Mouse (Mus musculus) hindbrain, postnatal 0 days (tissue): ENCODE results near the gene Qdpr. TPM values are rescaled to one million over a fixed set of nuclear protein-coding genes. Genes with fewer than 3 reads are reported as not detected.
"Not testable (repeated sequence)": the region's sequence is repeated elsewhere in the genome, so short reads cannot be mapped to it uniquely, and the experiment has no call there.

Experiments
- ATAC-seq: fragments of 200-750 bp; cut with Nextera tagmentation; 2 replicates; pipeline ENCODE4 v1.8.0; 2017; ENCODE audit warnings: mild to moderate bottlenecking, moderate TSS enrichment, moderate library complexity
- DNase-seq: peaks from one replicate; pipeline ENCODE4 v3.0.0-alpha.2; 2015; ENCODE audit warnings: low spot score
- H3K27ac ChIP-seq: fragments of 300-500 bp; sonication (generic); 2 replicates; pipeline ENCODE4 v1.5.1; 2014; ENCODE audit warnings: mild to moderate bottlenecking
- H3K27me3 ChIP-seq: fragments of 300-500 bp; sonication (generic); 2 replicates; pipeline ENCODE4 v1.6.1; 2014; ENCODE audit warnings: low read length, mixed read lengths; ENCODE audit not compliant: insufficient read depth
- H3K36me3 ChIP-seq: fragments of 300-500 bp; sonication (generic); 2 replicates; pipeline ENCODE4 v1.6.1; 2014; ENCODE audit warnings: low read length, mixed read lengths; ENCODE audit not compliant: insufficient read depth
- H3K4me1 ChIP-seq: fragments of 300-500 bp; sonication (generic); 2 replicates; pipeline ENCODE4 v1.6.1; 2014; ENCODE audit warnings: antibody characterized with exemption, low read length, mixed read lengths; ENCODE audit not compliant: insufficient read depth
- H3K4me2 ChIP-seq: fragments of 300-500 bp; sonication (generic); 2 replicates; pipeline ENCODE4 v1.6.1; 2014; ENCODE audit warnings: low read depth, mild to moderate bottlenecking, low read length, moderate library complexity, mixed read lengths
- H3K4me3 ChIP-seq: fragments of 300-500 bp; sonication (generic); 2 replicates; pipeline ENCODE4 v1.5.1; 2014; ENCODE audit warnings: low read length
- H3K9ac ChIP-seq: fragments of 300-500 bp; sonication (generic); replicated peaks from 2 replicates; pipeline ENCODE4 v1.6.1; 2014; ENCODE audit warnings: mild to moderate bottlenecking, low read length, moderate library complexity, mixed read lengths
- H3K9me3 ChIP-seq: fragments of 300-500 bp; sonication (generic); 2 replicates; pipeline ENCODE4 v1.6.1; 2016; ENCODE audit warnings: low read length, mixed read lengths
- CTCF ChIP-seq: IDR thresholded peaks from 2 replicates; pipeline ENCODE4 v1.5.1; 2016; ENCODE audit warnings: antibody characterized with exemption, control low read depth, low read depth
- WGBS: fragments of 180-500 bp; shearing (Covaris S2); extraction: QIAGEN DNeasy Blood & Tissue Kit; methylation state at CpG from one replicate; pipeline ENCODE4 v1.1.7; 2014; 5-methylcytosine and 5-hydroxymethylcytosine counted together
- polyA plus RNA-seq: library from polyadenylated mRNA; unstranded; fragments of >200 nt; fragmentation: Nextera tagmentation; extraction: Ambion mirVana; gene quantifications from 2 replicates; pipeline ENCODE4 v1.2.1, GENCODE M21; 2015
- total RNA-seq: library from RNA; depleted of rRNA; stranded (reverse); fragments of >200 nt; gene quantifications from 2 replicates; pipeline ENCODE4 v1.2.3, GENCODE M21; 2014

Qdpr gene
- total and polyA plus RNA-seq, 2 experiments from 2014 or later = 56.4 to 160 TPM

DNA sequence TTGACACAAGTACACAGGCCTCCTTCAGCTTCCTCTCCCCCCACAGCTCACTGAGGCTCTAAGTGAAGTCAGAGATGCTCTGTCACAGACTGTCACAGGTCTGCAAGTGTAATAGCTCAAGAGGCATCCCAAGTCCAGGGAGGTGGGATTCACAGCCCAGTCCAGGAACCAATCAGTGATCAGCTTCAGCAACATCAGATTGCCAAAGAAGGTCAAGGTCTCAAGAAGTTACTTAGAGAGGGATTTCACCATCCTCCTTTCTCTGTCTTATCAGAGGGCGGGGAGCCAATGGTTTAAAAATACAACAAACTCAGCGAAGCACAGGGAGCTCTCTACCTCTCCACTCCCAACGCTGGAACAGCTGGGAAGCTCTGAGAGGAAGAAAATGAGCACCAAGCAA, 8.9 kb downstream of the Qdpr start:
- TF ChIP-seq CTCF = no peak
- no peaks in the 10 kb centered on the region for H3K4me1 ChIP-seq
- H3K4me3 ChIP-seq = no peak overlapping the region
- no peak overlapping the region for H3K4me2 ChIP-seq
- H3K27ac ChIP-seq = no peak overlapping the region
- DNase-seq = no peak
- no peak for ATAC-seq
- no peaks in the 10 kb centered on the region; the same call in 1 of the 2 replicates for H3K36me3 ChIP-seq
- no peaks in the 10 kb centered on the region for H3K9me3 ChIP-seq
- no peak overlapping the region for H3K9ac ChIP-seq
- H3K27me3 ChIP-seq = no peaks in the 10 kb centered on the region
- WGBS = 92% methylated on average over 3 of the region's 3 CpGs

DNA sequence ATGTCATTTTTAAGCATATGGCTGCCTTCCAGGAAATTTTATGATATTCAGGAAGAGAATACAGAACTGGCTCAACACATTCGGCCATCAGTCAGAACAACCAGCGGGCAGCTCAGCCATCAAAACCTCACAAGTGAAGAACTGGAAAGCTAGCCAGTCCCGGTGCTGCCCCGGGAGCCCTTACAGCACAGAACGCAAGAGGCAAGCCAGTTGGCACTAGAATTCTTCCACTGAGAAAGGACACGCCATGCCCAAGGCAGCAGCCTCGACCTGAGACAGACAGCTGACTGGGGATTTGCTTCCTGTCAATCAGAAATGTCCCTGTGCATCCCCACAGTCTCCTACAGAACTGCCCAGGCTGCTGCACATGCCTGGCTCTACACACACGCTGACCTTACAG, 11.7 kb downstream of the Qdpr start:
- no peak for TF ChIP-seq CTCF
- H3K36me3 ChIP-seq = peaks cover 13% of the 10 kb centered on the region
- ATAC-seq (no peak; the same call in 1 of the 2 replicates), DNase-seq (peak; percentile 3)
- 69% methylated on average over 8 of the region's 8 CpGs for WGBS
- H3K27me3 ChIP-seq = no peaks in the 10 kb centered on the region
- no peak overlapping the region for H3K4me3 ChIP-seq
- H3K27ac ChIP-seq = no peak overlapping the region
- no peaks in the 10 kb centered on the region for H3K9me3 ChIP-seq
- no peak overlapping the region for H3K4me2 ChIP-seq
- no peaks in the 10 kb centered on the region for H3K4me1 ChIP-seq
- no peak overlapping the region for H3K9ac ChIP-seq

DNA sequence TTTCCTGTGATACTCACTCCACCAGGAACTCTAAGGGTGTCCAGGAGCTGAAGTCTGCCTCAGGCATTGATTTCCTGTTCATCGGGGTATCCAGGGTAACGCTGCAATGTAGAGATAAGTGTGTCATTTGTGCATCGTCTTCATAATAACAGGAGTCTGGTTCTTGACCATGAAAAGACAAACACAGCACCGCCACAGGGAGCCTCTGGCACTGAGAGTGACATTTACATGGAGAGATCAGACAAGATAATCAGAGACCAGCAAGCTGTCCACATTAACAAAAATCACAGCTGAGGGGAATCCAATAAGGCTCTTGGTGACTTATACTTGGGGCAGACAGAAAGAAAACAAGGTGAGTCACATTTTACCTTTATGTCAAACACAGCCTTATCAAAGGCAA, 12.2 kb downstream of the Qdpr start:
- ATAC-seq = peak; percentile 48
- 53% methylated on average over 4 of the region's 4 CpGs for WGBS
- peak; percentile 27 for DNase-seq
- Histone ChIP-seq H3K36me3 (peaks cover 13% of the 10 kb centered on the region), H3K9ac (no peak overlapping the region), H3K27me3 (no peaks in the 10 kb centered on the region), H3K4me3 (no peak overlapping the region), H3K4me2 (no peak overlapping the region), H3K9me3 (no peaks in the 10 kb centered on the region), H3K27ac (no peak overlapping the region), H3K4me1 (no peaks in the 10 kb centered on the region)
- TF ChIP-seq CTCF = no peak

DNA sequence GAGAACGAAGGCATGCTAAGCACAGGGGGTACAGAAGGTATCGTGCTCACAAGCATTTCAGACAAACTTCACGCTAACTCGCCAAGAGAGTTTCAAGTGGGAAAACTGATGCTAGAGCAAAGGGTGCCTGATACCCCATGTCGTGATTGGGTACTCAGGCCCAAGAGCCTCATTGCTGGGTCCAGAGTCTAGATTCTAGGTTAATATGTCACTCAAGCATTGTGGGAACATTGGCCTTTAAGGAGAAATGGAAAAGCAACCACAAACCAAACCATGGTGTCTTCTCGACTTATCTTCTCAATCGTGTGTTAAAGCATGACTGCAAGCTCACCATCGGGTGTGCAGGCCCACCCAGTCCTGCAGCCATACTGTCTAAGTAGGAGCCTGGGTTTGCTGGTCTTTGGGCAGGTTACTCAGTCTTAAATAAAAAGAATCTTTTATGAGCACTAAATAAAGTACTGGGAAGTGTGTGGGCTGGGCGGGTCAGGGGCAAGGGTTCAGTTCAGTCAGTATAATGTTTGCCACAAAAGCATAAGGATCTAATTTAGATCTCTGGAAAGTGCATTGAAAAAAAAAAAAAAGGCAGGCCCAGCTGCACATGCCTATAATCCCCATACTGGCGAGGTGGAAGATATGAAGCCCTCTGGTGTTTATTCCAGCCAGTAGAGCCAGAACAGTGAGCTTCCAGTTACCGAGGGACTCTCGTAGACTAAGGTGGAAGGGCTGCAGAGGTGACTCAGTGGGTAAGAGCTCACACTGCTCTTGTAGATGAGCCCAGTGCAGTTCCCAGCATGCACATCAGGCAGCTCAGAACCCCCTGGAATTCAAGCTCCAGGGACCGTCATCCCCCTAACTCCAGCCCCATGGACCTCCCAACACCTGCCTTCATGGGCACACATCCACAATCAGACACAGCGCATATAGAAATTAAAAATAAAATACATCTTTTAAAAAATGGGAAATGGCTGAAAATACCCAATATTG, 13.8 kb downstream of the Qdpr start:
- no peak for TF ChIP-seq CTCF
- Histone ChIP-seq H3K36me3 (peaks cover 13% of the 10 kb centered on the region), H3K27ac (no peak overlapping the region), H3K27me3 (no peaks in the 10 kb centered on the region), H3K4me3 (no peak overlapping the region), H3K4me1 (no peaks in the 10 kb centered on the region), H3K4me2 (no peak overlapping the region), H3K9me3 (no peaks in the 10 kb centered on the region), H3K9ac (no peak overlapping the region)
- ATAC-seq (no peak), DNase-seq (no peak)
- 92% methylated on average over 14 of the region's 14 CpGs for WGBS

DNA sequence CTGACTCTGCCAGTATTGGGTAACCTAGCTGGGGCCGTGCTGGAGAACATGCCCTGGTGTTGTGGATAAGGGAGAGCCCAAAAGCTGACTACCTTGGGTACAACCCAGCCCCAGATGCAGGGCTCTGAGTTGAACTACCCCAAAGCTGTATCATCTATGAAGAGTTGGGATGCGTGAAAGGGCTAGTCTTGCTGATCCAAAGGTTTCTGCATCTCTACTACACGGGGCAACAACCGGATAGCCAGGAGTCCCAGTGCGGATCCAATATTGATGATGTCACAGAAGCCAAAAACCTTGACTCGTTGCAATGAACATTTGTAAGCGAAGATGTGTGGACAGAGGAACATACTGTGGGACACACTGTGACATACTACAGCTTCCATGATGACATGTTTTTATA, 22.1 kb downstream of the Qdpr start:
- Histone ChIP-seq H3K27me3 (no peaks in the 10 kb centered on the region), H3K4me2 (no peak overlapping the region), H3K27ac (no peak overlapping the region), H3K4me3 (no peak overlapping the region), H3K36me3 (no peaks in the 10 kb centered on the region; the same call in 1 of the 2 replicates), H3K9ac (no peak overlapping the region), H3K9me3 (no peaks in the 10 kb centered on the region), H3K4me1 (no peaks in the 10 kb centered on the region)
- ATAC-seq = no peak
- 96% methylated on average over 7 of the region's 7 CpGs for WGBS
- no peak for TF ChIP-seq CTCF
- DNase-seq = no peak

GRCm38 (mm10) chr5:45426416-45427034, 23.5 kb downstream of the Qdpr start:
- Histone ChIP-seq H3K27me3 (no peaks in the 10 kb centered on the region), H3K4me1 (no peaks in the 10 kb centered on the region), H3K4me3 (no peak overlapping the region), H3K9me3 (no peaks in the 10 kb centered on the region), H3K36me3 (no peaks in the 10 kb centered on the region), H3K4me2 (no peak overlapping the region), H3K9ac (no peak overlapping the region), H3K27ac (no peak overlapping the region)
- WGBS = 87% methylated on average over 1 of the region's 1 CpGs
- no peak for TF ChIP-seq CTCF
- DNase-seq = no peak
- no peak for ATAC-seq

- H3K4me2 ChIP-seq, H3K9ac ChIP-seq, H3K4me3 ChIP-seq, H3K36me3 ChIP-seq, H3K27me3 ChIP-seq, DNase-seq, H3K4me1 ChIP-seq, H3K9me3 ChIP-seq, ATAC-seq, H3K27ac ChIP-seq: not testable (repeated sequence)
- WGBS = 49% methylated on average over 1 of the region's 1 CpGs
Observed at GRCm38 (mm10) chr5:45425771-45426170, 24.3 kb downstream of the Qdpr start.
